Mouse (Mus musculus) G1E (cell line): ENCODE measurements at regions not wholly inside any gene's neighbourhood (a gene's known extent, or its start where the extent isn't known, plus 50 kb on each side); places are given as distances from the start of the nearest gene placed in this dataset.

Source experiments
- ATAC-seq: 2 replicates; pipeline ENCODE4 v1.8.0; 2016; ENCODE audit warnings: mild to moderate bottlenecking; ENCODE audit not compliant: insufficient number of reproducible peaks, poor library complexity, low FRiP score, severe bottlenecking; ENCODE audit errors: extremely low read depth
- DNase-seq: peaks from one replicate; pipeline ENCODE4 v3.0.0; 2012; ENCODE audit warnings: low spot score
- H3K27me3 ChIP-seq: 2 replicates; pipeline ENCODE4 v1.6.1; 2012; ENCODE audit warnings: mild to moderate bottlenecking, low read length, inconsistent platforms; ENCODE audit not compliant: insufficient read depth
- H3K36me3 ChIP-seq: replicated peaks from 2 replicates; pipeline ENCODE3; 2012; ENCODE audit warnings: mild to moderate bottlenecking, inconsistent platforms
- H3K4me1 ChIP-seq: 2 replicates; pipeline ENCODE4 v1.6.1; 2012; ENCODE audit warnings: low read depth, low read length, inconsistent platforms, mixed read lengths; ENCODE audit not compliant: insufficient read depth
- H3K4me3 ChIP-seq: 2 replicates; pipeline ENCODE4 v1.5.1; 2012; ENCODE audit warnings: low read depth, mild to moderate bottlenecking, inconsistent platforms, low read length, moderate library complexity, mixed read lengths
- H3K9me3 ChIP-seq: replicated peaks from 2 replicates; pipeline ENCODE4 v1.6.1; 2012; ENCODE audit warnings: inconsistent platforms
- CTCF ChIP-seq: IDR thresholded peaks from 2 replicates; pipeline ENCODE4 v1.5.1; 2012; ENCODE audit warnings: low read depth, low read length, inconsistent platforms, mixed read lengths
- GATA1 ChIP-seq: IDR thresholded peaks from 2 replicates; pipeline ENCODE4 v1.6.1; 2012; ENCODE audit warnings: borderline replicate concordance, low read length, inconsistent platforms, mixed read lengths
- GATA2 ChIP-seq: IDR thresholded peaks from 2 replicates; pipeline ENCODE4 v1.6.1; 2012; ENCODE audit warnings: low read depth, low read length, inconsistent platforms, borderline replicate concordance
- POLR2AphosphoS5 ChIP-seq: IDR thresholded peaks from 2 replicates; pipeline ENCODE4 v1.6.1; 2012; ENCODE audit warnings: low read depth, low read length, inconsistent platforms; ENCODE audit not compliant: insufficient replicate concordance
- TAL1 ChIP-seq: conservative IDR thresholded peaks from 2 replicates; pipeline ENCODE4 v1.6.1; 2012; ENCODE audit warnings: low read depth, low read length, inconsistent platforms, mixed read lengths

- no peak for TF ChIP-seq GATA1
- TF ChIP-seq GATA2: no peak
- no peak for TF ChIP-seq POLR2AphosphoS5
- no peak for TF ChIP-seq TAL1
- no peak for TF ChIP-seq CTCF
- H3K4me3 ChIP-seq: no peak overlapping the region
- no peaks in the 10 kb centered on the region for H3K9me3 ChIP-seq
- DNase-seq: no peak
- no peak for ATAC-seq
- H3K4me1 ChIP-seq: no peaks in the 10 kb centered on the region
- H3K27me3 ChIP-seq: peaks cover 10% of the 10 kb centered on the region; the same call in 1 of the 2 replicates
- H3K36me3 ChIP-seq: no peaks in the 10 kb centered on the region
Measured at GRCm38 (mm10) chr7:98777304-98777849, 57.5 kb upstream of the Wnt11 start.

GRCm38 (mm10) chr7:98778929-98779328, 56.0 kb upstream of the Wnt11 start:
- H3K9me3 ChIP-seq: no peaks in the 10 kb centered on the region
- DNase-seq: peak; percentile 58

GRCm38 (mm10) chr7:98783521-98783920, 51.4 kb upstream of the Wnt11 start:
- ATAC-seq (no peak), DNase-seq (no peak)

More at GRCm38 (mm10) chr7:98778929-98779328, 56.0 kb upstream of the Wnt11 start:
- H3K27me3 ChIP-seq: peaks cover 6% of the 10 kb centered on the region; the same call in 1 of the 2 replicates
- no peaks in the 10 kb centered on the region for H3K36me3 ChIP-seq
- no peak for TF ChIP-seq GATA2
- peak; percentile 74 for TF ChIP-seq CTCF
- ATAC-seq: no peak
- H3K4me3 ChIP-seq: no peak overlapping the region
- no peaks in the 10 kb centered on the region for H3K4me1 ChIP-seq

GRCm38 (mm10) chr7:98783954-98784353, 51.0 kb upstream of the Wnt11 start:
- ATAC-seq (no peak), DNase-seq (no peak)
- Histone ChIP-seq H3K4me3 (no peak overlapping the region), H3K9me3 (no peaks in the 10 kb centered on the region), H3K36me3 (no peaks in the 10 kb centered on the region), H3K4me1 (peaks cover 2% of the 10 kb centered on the region; the same call in 1 of the 2 replicates), H3K27me3 (peaks cover 12% of the 10 kb centered on the region)
- TF ChIP-seq CTCF (no peak), TAL1 (no peak), POLR2AphosphoS5 (no peak), GATA2 (no peak), GATA1 (no peak)

More at GRCm38 (mm10) chr7:98783521-98783920, 51.4 kb upstream of the Wnt11 start:
- Histone ChIP-seq H3K4me3 (no peak overlapping the region), H3K4me1 (peaks cover 2% of the 10 kb centered on the region; the same call in 1 of the 2 replicates), H3K9me3 (no peaks in the 10 kb centered on the region), H3K27me3 (peaks cover 12% of the 10 kb centered on the region), H3K36me3 (no peaks in the 10 kb centered on the region)
- TF ChIP-seq GATA2 (no peak), GATA1 (no peak), POLR2AphosphoS5 (no peak), CTCF (no peak), TAL1 (no peak)

- H3K27me3 ChIP-seq: peaks cover 12% of the 10 kb centered on the region
- TF ChIP-seq CTCF: no peak
- no peak for TF ChIP-seq TAL1
- no peak for TF ChIP-seq GATA1
- TF ChIP-seq POLR2AphosphoS5: no peak
- TF ChIP-seq GATA2: no peak
- peaks cover 2% of the 10 kb centered on the region; the same call in 1 of the 2 replicates for H3K4me1 ChIP-seq
- DNase-seq (no peak), ATAC-seq (no peak)
- no peaks in the 10 kb centered on the region for H3K36me3 ChIP-seq
- no peaks in the 10 kb centered on the region for H3K9me3 ChIP-seq
- no peak overlapping the region for H3K4me3 ChIP-seq
Measured at GRCm38 (mm10) chr7:98784369-98784931, 50.5 kb upstream of the Wnt11 start.
